Mouse (Mus musculus): ENCODE data around the gene Anp32e.

DNA sequence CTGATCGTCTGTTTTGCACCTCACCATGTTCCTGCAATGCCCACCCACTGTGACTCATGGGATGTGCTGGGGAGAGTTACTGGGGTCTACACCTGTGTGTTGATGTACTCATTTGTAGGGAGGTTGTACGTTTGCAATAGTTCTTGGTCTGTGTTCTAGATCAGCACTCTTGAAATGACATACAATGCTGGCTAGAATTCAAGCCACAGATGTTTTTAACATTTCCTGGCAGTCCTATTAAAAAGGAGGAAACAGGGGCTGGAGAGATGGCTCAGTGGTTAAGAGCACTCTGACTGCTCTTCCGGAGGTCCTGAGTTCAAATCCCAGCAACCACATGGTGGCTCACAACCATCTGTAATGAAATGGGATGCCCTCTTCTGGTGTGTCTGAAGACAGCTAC, 24.5 kb downstream of the Anp32e start:
- TF ChIP-seq POLR2A (IDR thresholded peaks at IDR 0.05; ENCODE audit: insufficient read length, low read depth), result no peak
- TF ChIP-seq MYOD1 (IDR thresholded peaks at IDR 0.05; ENCODE audit: control insufficient read depth in 1 of 3, insufficient read length in 2 of 3, low read depth in 2 of 3), result no peak

Data from myocyte (in vitro differentiated cells).